Mouse (Mus musculus) hematopoietic stem cell, adult 5-6 weeks (primary cell): Measurements from ENCODE around the gene Dcun1d1. TPM values are rescaled to one million over a fixed set of nuclear protein-coding genes. Genes with fewer than 3 reads are reported as not detected.

Experiments used
- ATAC-seq, 2 experiments: fragments of 125-278 bp in 1 of 2; replicated peaks in 1 of 2; 2 replicates each; pipeline ENCODE4 v1.8.0; 2016 to 2017; ENCODE audit warnings: inconsistent platforms in 2 of 2, mild to moderate bottlenecking in 2 of 2, moderate number of reproducible peaks in 2 of 2, low read depth in 1 of 2, moderate TSS enrichment in 1 of 2; ENCODE audit not compliant: low FRiP score in 2 of 2, poor library complexity in 2 of 2, severe bottlenecking in 2 of 2, insufficient read depth in 1 of 2, low TSS enrichment in 1 of 2
- total RNA-seq: library from RNA; stranded (forward); fragments of 172-1452, 232-1000 nt; gene quantifications from 2 replicates; pipeline ENCODE4 v1.2.3, GENCODE M21; 2017

Dcun1d1 gene
- total RNA-seq, 1 experiment from 2014 or later = 482 TPM

DNA sequence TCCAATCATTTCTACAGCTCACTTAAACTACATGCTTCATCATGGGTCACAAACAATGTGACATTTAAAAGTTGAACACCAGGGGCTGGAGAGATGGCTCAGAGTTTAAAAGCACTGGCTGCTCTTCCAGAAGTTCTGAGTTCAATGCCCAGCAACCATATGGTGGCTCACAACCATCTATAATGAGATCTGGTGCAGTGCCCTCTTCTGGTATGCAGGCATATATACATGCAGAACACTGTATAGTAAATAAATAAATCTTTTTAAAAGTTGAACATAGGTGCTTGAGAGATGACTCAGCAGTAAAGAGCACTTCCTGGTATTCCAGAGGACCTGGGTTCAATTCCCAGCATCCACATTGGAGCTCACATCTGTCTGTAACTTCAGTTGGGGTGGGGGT is 54.0 kb downstream of the Dcun1d1 start:
- no peak for ATAC-seq

DNA sequence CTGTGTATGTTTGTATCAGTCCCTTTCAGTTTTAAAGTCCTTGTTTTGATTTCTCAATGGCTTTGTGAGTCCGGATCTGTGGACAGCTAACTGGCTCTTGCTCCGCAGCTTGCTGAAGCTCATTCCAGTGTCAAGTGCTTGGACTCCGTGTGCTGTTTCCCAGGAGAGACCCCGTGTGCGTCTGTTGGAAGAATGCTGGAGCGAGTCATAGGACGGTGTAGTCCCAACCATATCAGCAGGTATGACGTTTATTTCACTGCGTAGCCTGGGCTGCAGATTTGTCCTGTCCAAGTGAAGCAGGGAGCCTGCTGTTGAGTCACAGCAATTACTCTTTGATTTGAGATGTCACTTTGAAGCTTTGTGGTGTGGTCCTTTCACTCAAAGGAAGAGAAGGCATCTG is 87.9 kb downstream of the Dcun1d1 start:
- ATAC-seq = no peak

Other genes with a start within 250 kb of the Dcun1d1 start
- 159 and 183 TPM in 2 replicates for gene Atp11b, start 183.3 kb downstream of the Dcun1d1 start, total RNA-seq
- gene Mccc1, start 63.2 kb upstream of the Dcun1d1 start, total RNA-seq = 6.9 and 18.2 TPM in 2 replicates
- gene Ccdc144b, start 116.1 kb upstream of the Dcun1d1 start, total RNA-seq = not detected in 2 replicates
- gene Acad9, start 128.5 kb upstream of the Dcun1d1 start, total RNA-seq = 28.0 and 45.6 TPM in 2 replicates
- 8.4 TPM in 2 replicates for gene D3Ertd254e, start 213.6 kb upstream of the Dcun1d1 start, total RNA-seq